ENCODE assay signal across 8 mouse cellular contexts in the genomic region with DNA sequence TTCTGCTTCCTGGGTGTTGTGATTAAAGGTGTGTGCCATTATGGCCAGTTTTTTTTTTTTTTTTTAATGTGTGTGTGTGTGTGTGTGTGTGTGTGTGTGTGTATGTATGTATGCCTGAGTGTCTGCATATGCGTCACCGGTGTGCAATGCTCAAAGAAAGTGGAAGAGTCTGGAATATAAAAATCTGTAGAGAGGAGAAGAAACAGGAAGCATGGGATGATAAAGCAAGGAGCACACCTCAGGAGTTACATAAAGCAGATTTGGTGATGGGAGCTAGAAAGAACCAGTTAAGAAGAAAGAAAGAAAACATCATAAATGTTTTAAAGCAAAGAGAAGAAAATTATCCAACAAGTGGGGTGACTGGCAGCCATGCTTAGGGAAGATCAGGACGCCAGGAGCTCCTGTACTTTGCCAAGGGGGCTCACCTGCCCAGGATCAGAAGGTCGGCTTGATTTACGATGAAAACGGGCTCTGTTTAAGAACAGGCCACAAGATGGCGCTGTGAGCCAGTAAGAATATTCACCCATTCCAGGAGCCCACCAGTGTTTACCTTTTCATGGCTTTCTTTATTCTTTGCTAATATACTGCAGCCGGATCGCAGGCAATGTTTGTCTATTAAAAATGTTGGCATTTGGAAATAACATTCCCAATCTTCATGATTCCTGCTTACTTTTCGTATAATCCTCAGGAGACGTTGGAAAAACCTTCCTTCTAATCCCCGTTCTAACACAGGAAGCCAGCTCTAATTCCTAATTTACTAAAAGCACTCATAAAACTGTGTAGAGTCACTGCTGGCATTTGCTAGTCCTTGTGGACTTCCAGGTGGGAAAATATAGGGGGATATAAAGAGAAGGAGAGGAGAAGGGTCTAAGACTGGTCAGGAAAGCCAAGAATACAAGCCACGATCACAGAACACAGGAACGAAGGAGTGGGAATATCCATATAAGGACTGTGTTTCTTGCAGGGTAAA.
DNase-seq lines count a peak whose midpoint lies in the region; ATAC-seq lines count a peak whose summit lies in the region.

No protein-coding gene starts in this region.

- no peaks in the 10 kb centered on the region for H3K9me3 ChIP-seq in forebrain, embryonic 11.5 days (ENCODE audit: control insufficient read depth, low read length)
- H3K9me3 ChIP-seq in hindbrain, embryonic 16.5 days (ENCODE audit: control insufficient read depth, low read length), result no peaks in the 10 kb centered on the region

- no peak overlapping the region for H3K27ac ChIP-seq in forebrain, embryonic 11.5 days (ENCODE audit: low read depth, low read length)
- H3K27ac ChIP-seq in hindbrain, embryonic 16.5 days (ENCODE audit: low read depth, low read length), result no peak overlapping the region

- H3K4me2 ChIP-seq in forebrain, embryonic 11.5 days (ENCODE audit: low read depth, low read length, severe bottlenecking), result no peak overlapping the region
- H3K4me2 ChIP-seq in hindbrain, embryonic 16.5 days (ENCODE audit: low read length), result peak overlapping the region; percentile 33

- no peak overlapping the region for H3K9ac ChIP-seq in forebrain, embryonic 11.5 days (ENCODE audit: low read length)
- H3K9ac ChIP-seq in hindbrain, embryonic 16.5 days (ENCODE audit: low read depth, low read length), result no peak overlapping the region

- H3K4me1 ChIP-seq in forebrain, embryonic 11.5 days (replicated peaks; ENCODE audit: control insufficient read depth, insufficient read depth, low read length), result no peaks in the 10 kb centered on the region
- no peaks in the 10 kb centered on the region for H3K4me1 ChIP-seq in hindbrain, embryonic 16.5 days (ENCODE audit: control insufficient read depth, insufficient read depth, low read depth, low read length)

- 37% methylated on average over 14 of the region's 14 CpGs for WGBS in forebrain, embryonic 11.5 days
- WGBS in hindbrain, embryonic 16.5 days, result 31% methylated on average over 14 of the region's 14 CpGs

- DNase-seq in gastrocnemius, adult 18-20 months (ENCODE audit: low spot score), result peak; percentile 44
- DNase-seq in gastrocnemius, postnatal 25 days, result no peak
- DNase-seq in c-Kit-negative CD71-positive TER-119-positive erythroid progenitor cells, embryonic 14.5 days (ENCODE audit: low read depth, low spot score), result peak; percentile 8
- DNase-seq in forebrain, embryonic 11.5 days (ENCODE audit: low spot score), result peak; percentile 82
- DNase-seq in layer of hippocampus, postnatal 36 days, result peak; percentile 50 to 56
- peak; percentile 61 to 72 for DNase-seq in right cerebral cortex, postnatal 36 days (ENCODE audit: low spot score in 2 of 2)

- ATAC-seq in forebrain, embryonic 11.5 days (replicated peaks; ENCODE audit: low FRiP score), result peak; percentile 61
- ATAC-seq in hindbrain, embryonic 16.5 days, result peak; percentile 86
- ATAC-seq in megakaryocyte progenitor cell, adult 5-6 weeks (replicated peaks; ENCODE audit: poor library complexity), result peak; percentile 86

- H3K36me3 ChIP-seq in forebrain, embryonic 11.5 days (ENCODE audit: control insufficient read depth, insufficient read depth, low read length), result no peaks in the 10 kb centered on the region
- no peaks in the 10 kb centered on the region for H3K36me3 ChIP-seq in hindbrain, embryonic 16.5 days (ENCODE audit: control insufficient read depth, insufficient read depth, low read length)

- no peak overlapping the region for H3K4me3 ChIP-seq in forebrain, embryonic 11.5 days (ENCODE audit: low read depth, low read length)
- H3K4me3 ChIP-seq in hindbrain, embryonic 16.5 days (ENCODE audit: low read length), result no peak overlapping the region

- H3K27me3 ChIP-seq in forebrain, embryonic 11.5 days (ENCODE audit: control insufficient read depth, insufficient read depth, low read length), result no peaks in the 10 kb centered on the region
- no peaks in the 10 kb centered on the region for H3K27me3 ChIP-seq in hindbrain, embryonic 16.5 days (replicated peaks; ENCODE audit: control insufficient read depth, insufficient read depth, low read length)
